Mouse (Mus musculus) liver, adult 2 months (tissue): Measurements from ENCODE around the gene Rnft2. TPM values are rescaled to one million over a fixed set of nuclear protein-coding genes. Genes with fewer than 3 reads are reported as not detected.

Source experiments
- DNase-seq: peaks from one replicate; pipeline ENCODE4 v3.0.0-alpha.2; 2011; ENCODE audit warnings: low read depth, low spot score; ENCODE audit errors: extremely low read depth
- H3K27ac ChIP-seq: fragments of 200-500 bp; replicated peaks from 2 replicates; pipeline ENCODE4 v1.5.1; 2012; ENCODE audit warnings: low read depth, mild to moderate bottlenecking, control low read depth, inconsistent platforms, low read length; ENCODE audit not compliant: insufficient read depth
- H3K27me3 ChIP-seq: fragments of 200-500 bp; 2 replicates; pipeline ENCODE4 v1.6.1; 2012; ENCODE audit warnings: mild to moderate bottlenecking, moderate library complexity, low read length, inconsistent platforms; ENCODE audit not compliant: control insufficient read depth, insufficient read depth
- H3K36me3 ChIP-seq: fragments of 200-500 bp; 2 replicates; pipeline ENCODE4 v1.6.1; 2012; ENCODE audit warnings: low read length, inconsistent platforms; ENCODE audit not compliant: control insufficient read depth, insufficient read depth
- H3K4me1 ChIP-seq: fragments of 200-500 bp; 2 replicates; pipeline ENCODE4 v1.6.1; 2011; ENCODE audit warnings: low read length; ENCODE audit not compliant: control insufficient read depth, insufficient read depth
- H3K4me3 ChIP-seq: fragments of 200-500 bp; 2 replicates; pipeline ENCODE4 v1.5.1; 2011; ENCODE audit warnings: low read depth, mild to moderate bottlenecking, control low read depth, low read length, moderate library complexity; ENCODE audit not compliant: insufficient read depth
- H3K79me2 ChIP-seq: fragments of 200-500 bp; 2 replicates; pipeline ENCODE4 v1.6.1; 2012; ENCODE audit warnings: inconsistent platforms, mild to moderate bottlenecking, low read length, moderate library complexity; ENCODE audit not compliant: control insufficient read depth, insufficient read depth
- H3K9ac ChIP-seq: fragments of 200-500 bp; 2 replicates; pipeline ENCODE4 v1.6.1; 2012; ENCODE audit warnings: low read depth, mild to moderate bottlenecking, control low read depth, inconsistent platforms, low read length
- CTCF ChIP-seq: fragments of 200-500 bp; IDR thresholded peaks from 2 replicates; pipeline ENCODE4 v1.5.1; 2011; ENCODE audit warnings: low read depth, low read length, control low read depth
- POLR2A ChIP-seq: fragments of 200-500 bp; IDR thresholded peaks from 2 replicates; pipeline ENCODE4 v1.6.1; 2011; ENCODE audit warnings: low read length, control low read depth; ENCODE audit not compliant: insufficient read depth; ENCODE audit errors: extremely low read depth
- WGBS: fragments of 180-500 bp; shearing (Covaris S2); methylation state at CpG from one replicate; pipeline ENCODE4 v1.1.7; 2018; 5-methylcytosine and 5-hydroxymethylcytosine counted together
- polyA plus RNA-seq: library from polyadenylated mRNA; depleted of rRNA; stranded (reverse); fragments of >200 nt; gene quantifications from 2 replicates; pipeline ENCODE4 v1.2.3, GENCODE M21; 2012
- total RNA-seq: library from RNA; depleted of rRNA; stranded (reverse); fragments of >200 nt; gene quantifications from 2 replicates; pipeline ENCODE4 v1.2.3, GENCODE M21; 2014

Rnft2 gene
- total and polyA plus RNA-seq, 2 experiments = 0.26 to 1.2 TPM

DNA sequence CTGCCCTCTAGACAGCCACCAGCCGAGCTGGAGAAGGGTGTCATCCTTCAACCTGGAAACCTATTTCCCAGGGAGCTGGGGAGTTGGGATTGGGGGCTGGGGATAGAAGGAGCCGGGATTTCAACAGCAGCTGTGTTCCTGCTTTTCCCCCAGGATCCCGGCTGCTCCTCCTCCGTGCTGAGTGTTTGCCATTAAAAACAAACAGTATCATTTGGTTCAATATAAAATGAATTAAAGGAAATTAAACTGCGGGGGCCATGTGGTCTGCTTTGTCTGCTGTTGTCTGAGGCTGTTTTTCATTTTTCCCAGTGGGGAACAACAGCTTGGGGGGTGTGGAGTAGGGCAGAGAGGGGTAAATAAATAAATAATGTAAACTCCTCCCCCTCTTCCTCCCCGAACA is 27.5 kb downstream of the Rnft2 start:
- no peaks in the 10 kb centered on the region for H3K4me1 ChIP-seq
- WGBS = 79% methylated on average over 6 of the region's 6 CpGs
- H3K9ac ChIP-seq = no peak overlapping the region
- H3K27ac ChIP-seq = no peak overlapping the region
- TF ChIP-seq POLR2A (no peak), CTCF (no peak)
- no peak overlapping the region for H3K4me3 ChIP-seq
- H3K27me3 ChIP-seq = no peaks in the 10 kb centered on the region
- DNase-seq = no peak
- H3K36me3 ChIP-seq = no peaks in the 10 kb centered on the region
- no peaks in the 10 kb centered on the region for H3K79me2 ChIP-seq

DNA sequence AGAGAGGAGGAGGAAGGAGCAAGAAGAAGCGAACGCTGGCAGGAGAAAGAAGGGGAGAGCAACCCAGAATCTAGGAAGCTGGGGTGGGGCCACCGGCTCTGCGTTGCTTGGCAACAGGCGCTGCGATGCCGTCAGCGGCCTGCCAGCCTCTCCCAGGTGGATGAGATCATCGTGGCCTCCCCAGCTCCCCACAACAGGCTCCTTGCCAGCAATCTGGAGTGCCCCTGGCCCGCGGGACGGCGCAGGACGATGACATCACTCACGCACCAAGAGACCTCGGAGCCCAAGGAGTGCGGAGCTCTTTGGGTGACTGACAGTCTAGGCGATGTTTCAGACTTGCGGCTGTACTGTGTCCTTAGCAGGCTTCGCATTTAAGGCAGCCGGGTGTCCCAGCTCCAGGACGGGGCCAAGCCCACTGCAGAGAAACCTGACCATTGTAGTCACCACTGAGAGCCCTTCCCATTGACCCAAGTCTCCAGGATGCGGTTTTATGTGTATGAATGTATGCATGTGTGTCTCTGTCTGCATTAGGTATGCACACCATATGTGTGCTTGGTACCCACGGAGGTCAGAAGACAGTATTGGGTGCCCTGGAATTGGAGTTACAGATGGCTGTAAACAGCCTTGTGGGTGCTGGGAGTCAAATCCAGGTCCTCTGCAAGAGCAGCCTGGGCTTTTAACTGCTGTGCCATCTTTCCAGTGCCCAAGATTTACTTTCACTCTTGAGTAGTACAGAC is 30.3 kb downstream of the Rnft2 start:
- no peak for DNase-seq
- H3K4me3 ChIP-seq = no peak overlapping the region
- H3K79me2 ChIP-seq = no peaks in the 10 kb centered on the region
- H3K4me1 ChIP-seq = no peaks in the 10 kb centered on the region
- no peak overlapping the region for H3K9ac ChIP-seq
- WGBS = 16% methylated on average over 24 of the region's 24 CpGs
- no peaks in the 10 kb centered on the region for H3K27me3 ChIP-seq
- no peaks in the 10 kb centered on the region for H3K36me3 ChIP-seq
- no peak overlapping the region for H3K27ac ChIP-seq
- no peak for TF ChIP-seq POLR2A
- no peak for TF ChIP-seq CTCF

DNA sequence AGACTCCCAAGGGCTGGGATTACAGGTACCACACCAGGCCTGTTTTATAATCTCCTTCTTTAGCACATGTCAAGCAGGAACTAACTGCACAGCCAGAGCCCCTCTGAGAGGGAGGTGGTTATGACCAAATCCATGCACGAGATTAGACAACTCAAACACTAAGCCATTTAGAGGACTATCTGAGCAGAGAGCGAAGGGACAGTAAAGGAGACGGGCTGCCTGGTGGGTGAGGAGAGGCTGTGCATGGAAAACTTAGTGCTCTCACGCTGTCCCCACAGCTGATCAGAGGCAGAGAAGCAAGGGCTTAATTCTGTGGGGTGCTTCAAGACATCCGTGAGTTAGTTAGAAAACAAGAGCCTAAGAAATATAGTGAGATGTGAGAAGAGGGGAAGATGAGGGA is 30.9 kb downstream of the Rnft2 start:
- 66% methylated on average over 5 of the region's 5 CpGs for WGBS
- Histone ChIP-seq H3K4me3 (no peak overlapping the region), H3K79me2 (no peaks in the 10 kb centered on the region), H3K9ac (no peak overlapping the region), H3K27ac (no peak overlapping the region), H3K4me1 (no peaks in the 10 kb centered on the region), H3K36me3 (no peaks in the 10 kb centered on the region), H3K27me3 (no peaks in the 10 kb centered on the region)
- TF ChIP-seq POLR2A (no peak), CTCF (no peak)
- DNase-seq = no peak

DNA sequence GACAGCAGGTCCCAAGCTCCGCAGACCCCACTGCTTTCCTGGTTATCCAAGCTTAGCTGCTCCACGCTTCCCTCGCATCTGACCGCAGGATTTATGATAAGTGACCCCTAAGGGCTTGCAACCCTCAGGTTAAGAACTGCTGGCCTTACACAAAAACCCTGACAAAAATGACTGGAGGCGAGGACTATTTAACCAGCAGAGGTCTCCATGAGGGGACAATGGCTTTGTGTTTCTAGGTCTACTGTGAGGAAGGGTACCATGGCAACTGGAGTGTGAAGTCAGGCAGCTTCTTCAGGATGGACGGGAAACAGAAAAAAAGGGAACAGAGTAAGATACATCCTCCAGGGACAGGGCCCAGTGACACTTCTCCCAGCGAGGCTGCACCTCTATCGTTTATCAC is 39.1 kb downstream of the Rnft2 start:
- TF ChIP-seq POLR2A = no peak
- TF ChIP-seq CTCF = no peak
- H3K4me3 ChIP-seq = no peak overlapping the region
- 89% methylated on average over 8 of the region's 8 CpGs for WGBS
- no peak overlapping the region for H3K9ac ChIP-seq
- no peaks in the 10 kb centered on the region for H3K4me1 ChIP-seq
- no peaks in the 10 kb centered on the region for H3K27me3 ChIP-seq
- no peak for DNase-seq
- H3K79me2 ChIP-seq = no peaks in the 10 kb centered on the region
- no peaks in the 10 kb centered on the region for H3K36me3 ChIP-seq
- H3K27ac ChIP-seq = no peak overlapping the region

DNA sequence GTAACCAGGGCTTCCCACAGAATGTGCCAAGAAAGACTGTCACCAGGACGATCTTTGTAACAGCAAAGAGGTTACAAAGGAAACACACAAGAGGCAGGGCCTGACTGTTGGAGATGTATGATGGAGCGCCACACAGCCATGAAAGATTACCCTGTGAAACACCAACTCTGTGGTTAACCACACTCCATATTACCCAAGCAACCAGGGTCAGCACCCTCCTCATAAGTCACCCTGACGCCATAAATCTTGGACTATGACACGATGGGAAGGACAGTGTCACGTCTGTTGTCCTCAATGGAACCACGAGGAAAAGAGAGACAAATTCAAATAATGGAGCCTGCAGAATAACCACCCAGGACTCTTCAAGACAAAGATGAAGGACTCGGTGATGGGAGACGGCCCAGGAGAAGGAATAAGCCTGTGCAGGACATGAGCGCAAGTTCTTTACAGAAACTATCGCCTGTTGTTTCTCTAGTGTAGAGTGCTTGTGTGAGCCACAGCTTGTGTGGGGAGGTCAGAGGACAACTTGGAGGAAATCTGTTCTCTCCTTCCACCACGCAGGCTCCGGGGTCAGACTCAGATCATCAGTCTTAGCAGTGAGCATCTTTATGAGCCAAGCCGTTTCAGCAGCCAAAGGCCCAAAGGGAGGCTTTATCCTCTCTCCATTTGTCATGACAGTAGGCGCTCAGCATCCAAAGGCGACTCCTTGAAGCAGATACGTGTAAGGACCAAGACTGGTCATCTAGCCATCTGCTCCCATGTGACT is 40.1 kb downstream of the Rnft2 start:
- Histone ChIP-seq H3K79me2 (no peaks in the 10 kb centered on the region), H3K9ac (no peak overlapping the region), H3K4me3 (no peak overlapping the region), H3K4me1 (no peaks in the 10 kb centered on the region), H3K36me3 (no peaks in the 10 kb centered on the region), H3K27me3 (no peaks in the 10 kb centered on the region), H3K27ac (no peak overlapping the region)
- WGBS = 84% methylated on average over 16 of the region's 16 CpGs
- TF ChIP-seq CTCF (no peak), POLR2A (no peak)
- DNase-seq = no peak

DNA sequence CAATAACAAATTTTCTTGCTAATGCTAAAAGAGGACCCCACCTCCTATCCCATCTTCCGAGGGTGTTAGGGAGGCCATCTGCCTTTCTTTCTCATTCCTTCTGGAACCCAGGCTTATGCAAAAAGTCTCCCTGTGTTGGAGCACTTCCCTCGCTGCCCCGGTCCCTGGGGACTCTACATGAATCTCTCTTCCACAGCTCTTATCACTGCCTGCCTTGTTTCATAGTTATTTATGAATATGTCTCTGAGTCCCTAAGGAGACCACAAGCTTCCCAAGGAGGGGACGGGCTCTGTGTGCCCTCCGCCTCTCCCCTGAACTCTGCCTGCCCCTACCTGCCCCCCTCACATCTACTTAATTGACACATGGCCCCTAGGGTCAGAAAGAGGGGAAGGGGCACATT is 45.2 kb downstream of the Rnft2 start:
- Histone ChIP-seq H3K4me1 (no peaks in the 10 kb centered on the region), H3K27ac (no peak overlapping the region), H3K4me3 (no peak overlapping the region), H3K9ac (no peak overlapping the region), H3K79me2 (no peaks in the 10 kb centered on the region), H3K27me3 (no peaks in the 10 kb centered on the region), H3K36me3 (no peaks in the 10 kb centered on the region)
- no peak for DNase-seq
- TF ChIP-seq POLR2A (no peak), CTCF (no peak)
- WGBS = 87% methylated on average over 5 of the region's 5 CpGs
